Mouse (Mus musculus) forebrain, embryonic 13.5 days (tissue): Measurements from ENCODE around the gene Ces1b. TPM values are rescaled to one million over a fixed set of nuclear protein-coding genes. Genes with fewer than 3 reads are reported as not detected.

Source experiments
- polyA plus RNA-seq: library from polyadenylated mRNA; unstranded; fragments of >200 nt; fragmentation: Nextera tagmentation; extraction: Ambion mirVana; gene quantifications from 2 replicates; pipeline ENCODE4 v1.2.1, GENCODE M21; 2015

The Ces1b gene
- polyA plus RNA-seq, 1 experiment from 2014 or later = not detected

Other genes starting within 250 kb of the Ces1b start
- gene Lpcat2, start 224.7 kb downstream of the Ces1b start, polyA plus RNA-seq = 4.1 and 4.6 TPM in 2 replicates
- gene Capns2, start 178.6 kb downstream of the Ces1b start, polyA plus RNA-seq = not detected in 2 replicates
- gene Slc6a2, start 119.9 kb downstream of the Ces1b start, polyA plus RNA-seq = not detected in 2 replicates
- gene Ces1a, start 31.8 kb downstream of the Ces1b start, polyA plus RNA-seq = not detected in 2 replicates
- not detected in 2 replicates for gene Ces1c, start 51.3 kb upstream of the Ces1b start, polyA plus RNA-seq
- gene Ces1d, start 117.8 kb upstream of the Ces1b start, polyA plus RNA-seq = 0.19 and 0.32 TPM in 2 replicates
- gene Ces1e, start 149.6 kb upstream of the Ces1b start, polyA plus RNA-seq = not detected in 2 replicates
- not detected in 2 replicates for gene Ces1f, start 199.7 kb upstream of the Ces1b start, polyA plus RNA-seq